Mouse (Mus musculus) heart, embryonic 11.5 days (tissue): Measurements from ENCODE around the gene Pth1r. TPM values are rescaled to one million over a fixed set of nuclear protein-coding genes. Genes with fewer than 3 reads are reported as not detected.
A peak's percentile ranks its signal among the peaks of the same experiment; 100 is the strongest.

Source experiments
- ATAC-seq: fragments of 200-750 bp; cut with Nextera tagmentation; replicated peaks from 2 replicates; pipeline ENCODE4 v1.8.0; 2017; ENCODE audit warnings: moderate library complexity; ENCODE audit not compliant: insufficient number of reproducible peaks, low FRiP score, low TSS enrichment
- H3K27ac ChIP-seq: fragments of 300-500 bp; sonication (generic); 2 replicates; pipeline ENCODE4 v1.5.1; 2014; ENCODE audit warnings: mild to moderate bottlenecking, low read depth, low read length
- H3K27me3 ChIP-seq: fragments of 300-500 bp; sonication (generic); 2 replicates; pipeline ENCODE4 v1.6.1; 2014; ENCODE audit warnings: mild to moderate bottlenecking, low read length, mixed read lengths; ENCODE audit not compliant: control insufficient read depth, insufficient read depth
- H3K36me3 ChIP-seq: fragments of 300-500 bp; sonication (generic); 2 replicates; pipeline ENCODE4 v1.6.1; 2014; ENCODE audit warnings: mild to moderate bottlenecking, low read length, moderate library complexity, mixed read lengths; ENCODE audit not compliant: control insufficient read depth, insufficient read depth
- H3K4me1 ChIP-seq: fragments of 300-500 bp; sonication (generic); 2 replicates; pipeline ENCODE4 v1.6.1; 2014; ENCODE audit warnings: low read length; ENCODE audit not compliant: control insufficient read depth, insufficient read depth
- H3K4me2 ChIP-seq: fragments of 300-500 bp; sonication (generic); 2 replicates; pipeline ENCODE4 v1.6.1; 2014; ENCODE audit warnings: mild to moderate bottlenecking, moderate library complexity
- H3K4me3 ChIP-seq: fragments of 300-500 bp; sonication (generic); 2 replicates; pipeline ENCODE4 v1.5.1; 2014; ENCODE audit warnings: low read depth, low read length
- H3K9ac ChIP-seq: fragments of 300-500 bp; sonication (generic); 2 replicates; pipeline ENCODE4 v1.6.1; 2014; ENCODE audit warnings: mild to moderate bottlenecking, low read depth, low read length, moderate library complexity
- H3K9me3 ChIP-seq: fragments of 300-500 bp; sonication (generic); replicated peaks from 2 replicates; pipeline ENCODE4 v1.6.1; 2016; ENCODE audit warnings: low read length; ENCODE audit not compliant: control insufficient read depth
- WGBS: fragments of 180-500 bp; shearing (Covaris S2); extraction: QIAGEN DNeasy Blood & Tissue Kit; methylation state at CpG from one replicate; pipeline ENCODE4 v1.1.7; 2014; ENCODE audit not compliant: insufficient replicate concordance; 5-methylcytosine and 5-hydroxymethylcytosine counted together
- polyA plus RNA-seq: library from polyadenylated mRNA; unstranded; fragments of >200 nt; fragmentation: Nextera tagmentation; extraction: Ambion mirVana; gene quantifications from 2 replicates; pipeline ENCODE4 v1.2.1, GENCODE M21; 2014

Gene Pth1r
- polyA plus RNA-seq: 24.3 and 27.8 TPM in 2 replicates

GRCm38 (mm10) chr9:110746961-110747360, at the start of gene Pth1r:
Pth1r (minus strand) TSS chr9:110747145.
- WGBS: 56% methylated on average over 7 of the region's 7 CpGs
- no peak within 1 kb of the TSS for H3K4me3 ChIP-seq
- H3K27me3 ChIP-seq: peaks cover 5% of the 10 kb centered on the region; the same call in 1 of the 2 replicates
- H3K4me1 ChIP-seq: peaks cover 45% of the 10 kb centered on the region
- H3K4me2 ChIP-seq: no peak within 1 kb of the TSS
- H3K27ac ChIP-seq: no peak within 1 kb of the TSS
- no peak for ATAC-seq
- no peak within 1 kb of the TSS for H3K9ac ChIP-seq
- no peaks in the 10 kb centered on the region for H3K36me3 ChIP-seq
- no peaks in the 10 kb centered on the region for H3K9me3 ChIP-seq

- no peak for ATAC-seq
- Histone ChIP-seq H3K9me3 (no peaks in the 10 kb centered on the region), H3K4me1 (no peaks in the 10 kb centered on the region), H3K4me2 (no peak overlapping the region), H3K27me3 (no peaks in the 10 kb centered on the region), H3K9ac (no peak overlapping the region), H3K4me3 (no peak overlapping the region), H3K36me3 (no peaks in the 10 kb centered on the region), H3K27ac (no peak overlapping the region)
- 58% methylated on average over 4 of the region's 4 CpGs for WGBS
Observed at GRCm38 (mm10) chr9:110790462-110790861, 43.5 kb upstream of the Pth1r start.

DNA sequence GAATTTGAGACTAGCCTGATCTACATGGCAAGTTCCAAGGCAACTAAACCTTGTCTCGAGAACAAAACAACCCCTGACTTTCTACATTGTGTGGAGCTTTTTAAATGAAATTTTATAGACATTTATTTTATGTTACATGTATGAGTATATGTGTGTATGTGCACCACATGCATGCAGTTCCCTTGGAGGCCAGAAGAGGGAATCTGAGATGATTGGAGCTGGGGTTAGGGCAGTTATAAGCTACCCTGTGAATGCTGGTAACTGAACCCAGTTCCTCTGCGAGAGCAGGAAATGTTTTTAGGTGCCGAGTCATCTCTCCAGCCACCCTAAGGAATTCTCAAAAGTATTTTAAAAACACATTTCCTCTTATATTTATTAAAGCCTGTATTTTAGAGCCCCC, 41.2 kb upstream of the Pth1r start:
- ATAC-seq: no peak
- 84% methylated on average over 3 of the region's 3 CpGs for WGBS
- 0 out of 2 replicates have a peak, but pooled peaks cover 3% of the 10 kb centered on the region for H3K4me1 ChIP-seq
- no peak overlapping the region for H3K4me3 ChIP-seq
- no peaks in the 10 kb centered on the region for H3K27me3 ChIP-seq
- H3K36me3 ChIP-seq: no peaks in the 10 kb centered on the region
- H3K4me2 ChIP-seq: no peak overlapping the region
- no peaks in the 10 kb centered on the region for H3K9me3 ChIP-seq
- H3K27ac ChIP-seq: no peak overlapping the region
- H3K9ac ChIP-seq: no peak overlapping the region

- Histone ChIP-seq H3K9me3 (no peaks in the 10 kb centered on the region), H3K4me3 (no peak overlapping the region), H3K4me2 (no peak overlapping the region), H3K36me3 (no peaks in the 10 kb centered on the region), H3K27me3 (no peaks in the 10 kb centered on the region), H3K27ac (no peak overlapping the region), H3K9ac (no peak overlapping the region), H3K4me1 (peaks cover 13% of the 10 kb centered on the region)
- WGBS: 17% methylated on average over 1 of the region's 1 CpGs
- ATAC-seq: no peak
Observed at GRCm38 (mm10) chr9:110783611-110784010, 36.7 kb upstream of the Pth1r start.

- Histone ChIP-seq H3K9me3 (no peaks in the 10 kb centered on the region), H3K27ac (peak overlapping the region; percentile 59), H3K4me2 (peak overlapping the region; percentile 83), H3K27me3 (no peaks in the 10 kb centered on the region), H3K4me3 (peak overlapping the region; percentile 57), H3K9ac (peak overlapping the region; percentile 69), H3K4me1 (peaks cover 13% of the 10 kb centered on the region), H3K36me3 (no peaks in the 10 kb centered on the region)
- peak; percentile 51 for ATAC-seq
- WGBS: 1% methylated on average over 23 of the region's 23 CpGs
Observed at GRCm38 (mm10) chr9:110781731-110782130, 34.8 kb upstream of the Pth1r start.

DNA sequence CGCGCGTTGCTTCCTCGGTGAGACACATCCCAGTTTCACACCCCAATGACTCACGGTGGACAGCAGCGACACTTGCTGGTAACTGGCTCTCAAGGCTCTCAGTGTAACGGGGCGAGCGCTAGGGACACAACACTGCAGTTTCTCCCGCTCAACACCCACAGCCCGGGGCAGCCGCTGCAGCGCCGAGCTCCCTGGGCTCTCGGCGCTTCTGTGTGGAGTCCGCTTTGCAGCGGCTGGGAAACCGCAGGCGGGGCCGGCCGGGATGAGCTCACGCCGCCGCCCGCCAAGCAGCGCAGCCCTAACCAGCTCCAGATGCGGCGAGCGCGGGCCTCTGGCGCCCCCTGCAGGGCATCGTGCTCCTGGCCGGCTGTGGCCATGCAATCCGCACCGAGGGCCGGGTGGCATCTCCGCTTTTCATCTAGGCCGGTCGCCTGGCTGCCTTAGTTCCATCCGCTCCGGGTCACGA, 34.3 kb upstream of the Pth1r start:
- H3K9me3 ChIP-seq: no peaks in the 10 kb centered on the region
- H3K4me2 ChIP-seq: peak overlapping the region; percentile 83
- H3K27me3 ChIP-seq: no peaks in the 10 kb centered on the region
- WGBS: under 1% methylated on average over 43 of the region's 43 CpGs
- H3K4me1 ChIP-seq: peaks cover 13% of the 10 kb centered on the region
- no peaks in the 10 kb centered on the region for H3K36me3 ChIP-seq
- peak overlapping the region; percentile 59 for H3K27ac ChIP-seq
- H3K9ac ChIP-seq: peak overlapping the region; percentile 69
- peak; percentile 87 for ATAC-seq
- H3K4me3 ChIP-seq: peak overlapping the region; percentile 57

GRCm38 (mm10) chr9:110779242-110779913, 32.4 kb upstream of the Pth1r start:
- no peak overlapping the region for H3K27ac ChIP-seq
- no peaks in the 10 kb centered on the region for H3K36me3 ChIP-seq
- 51% methylated on average over 5 of the region's 5 CpGs for WGBS
- H3K4me2 ChIP-seq: no peak overlapping the region
- no peaks in the 10 kb centered on the region for H3K27me3 ChIP-seq
- ATAC-seq: no peak
- no peak overlapping the region for H3K9ac ChIP-seq
- H3K9me3 ChIP-seq: no peaks in the 10 kb centered on the region
- H3K4me1 ChIP-seq: peaks cover 22% of the 10 kb centered on the region
- no peak overlapping the region for H3K4me3 ChIP-seq

- H3K36me3 ChIP-seq: no peaks in the 10 kb centered on the region
- no peak for ATAC-seq
- H3K27me3 ChIP-seq: no peaks in the 10 kb centered on the region
- no peak overlapping the region for H3K4me2 ChIP-seq
- H3K9me3 ChIP-seq: no peaks in the 10 kb centered on the region
- H3K27ac ChIP-seq: no peak overlapping the region
- H3K4me1 ChIP-seq: peaks cover 21% of the 10 kb centered on the region
- WGBS: 75% methylated on average over 7 of the region's 7 CpGs
- no peak overlapping the region for H3K9ac ChIP-seq
- no peak overlapping the region for H3K4me3 ChIP-seq
Observed at GRCm38 (mm10) chr9:110778559-110778958, 31.6 kb upstream of the Pth1r start.

GRCm38 (mm10) chr9:110778100-110778499, 31.2 kb upstream of the Pth1r start:
- Histone ChIP-seq H3K27ac (no peak overlapping the region), H3K4me3 (no peak overlapping the region), H3K4me2 (no peak overlapping the region), H3K36me3 (no peaks in the 10 kb centered on the region), H3K9ac (no peak overlapping the region), H3K4me1 (peaks cover 20% of the 10 kb centered on the region), H3K9me3 (no peaks in the 10 kb centered on the region), H3K27me3 (no peaks in the 10 kb centered on the region)
- no peak for ATAC-seq
- 88% methylated on average over 1 of the region's 1 CpGs for WGBS
